Mouse (Mus musculus): Measurements from ENCODE around the gene Srgap3.

DNA sequence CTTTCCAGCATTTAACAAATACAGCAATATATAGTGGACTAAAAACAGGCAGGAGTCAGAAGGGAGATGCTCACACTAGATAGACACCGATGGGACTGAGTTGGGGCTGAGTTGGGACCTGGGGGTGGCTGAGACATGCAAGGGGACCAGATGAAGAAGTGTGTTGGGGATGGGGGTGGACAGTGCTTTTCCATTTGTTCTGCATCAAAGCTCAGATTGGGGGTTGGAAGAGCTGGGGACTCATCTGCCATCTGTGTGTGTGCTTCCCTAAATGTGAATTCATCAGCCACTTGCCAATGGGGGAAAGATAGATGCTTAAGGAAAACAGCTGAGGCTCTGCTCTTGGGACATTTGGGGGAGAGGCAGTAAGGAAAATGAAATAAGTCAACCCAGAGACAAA is 227.1 kb downstream of the Srgap3 start:
- TF ChIP-seq CTCF (IDR thresholded peaks at IDR 0.05; ENCODE audit: extremely low read depth, insufficient read depth, low read length) (no peak), POLR2A (IDR thresholded peaks at IDR 0.05; ENCODE audit: extremely low read depth, insufficient read depth, low read length) (no peak)
